Mouse (Mus musculus) C2C12 (cell line): ENCODE results near the gene Gtpbp1.

Experiments used
- CTCF ChIP-seq: IDR thresholded peaks from one replicate; pipeline ENCODE4 v1.5.1; 2011; ENCODE audit not compliant: control insufficient read depth, insufficient read depth, insufficient read length
- FOSL1 ChIP-seq: IDR thresholded peaks from one replicate; pipeline ENCODE4 v1.8.0; 2011; ENCODE audit warnings: mild to moderate bottlenecking, low read length; ENCODE audit not compliant: poor library complexity, insufficient read depth, severe bottlenecking
- MAX ChIP-seq: IDR thresholded peaks from one replicate; pipeline ENCODE4 v1.6.1; 2011; ENCODE audit warnings: mild to moderate bottlenecking, control low read depth
- MYOD1 ChIP-seq: IDR thresholded peaks from one replicate; pipeline ENCODE4 v1.6.1; 2011; ENCODE audit warnings: low read depth; ENCODE audit not compliant: control insufficient read depth, insufficient read length
- MYOG ChIP-seq: IDR thresholded peaks from one replicate; pipeline ENCODE4 v1.6.1; 2011; ENCODE audit not compliant: control insufficient read depth, insufficient read length; ENCODE audit errors: extremely low read depth
- USF1 ChIP-seq: IDR thresholded peaks from one replicate; pipeline ENCODE4 v1.6.1; 2011; ENCODE audit warnings: low read depth, mild to moderate bottlenecking, control low read depth, moderate library complexity

DNA sequence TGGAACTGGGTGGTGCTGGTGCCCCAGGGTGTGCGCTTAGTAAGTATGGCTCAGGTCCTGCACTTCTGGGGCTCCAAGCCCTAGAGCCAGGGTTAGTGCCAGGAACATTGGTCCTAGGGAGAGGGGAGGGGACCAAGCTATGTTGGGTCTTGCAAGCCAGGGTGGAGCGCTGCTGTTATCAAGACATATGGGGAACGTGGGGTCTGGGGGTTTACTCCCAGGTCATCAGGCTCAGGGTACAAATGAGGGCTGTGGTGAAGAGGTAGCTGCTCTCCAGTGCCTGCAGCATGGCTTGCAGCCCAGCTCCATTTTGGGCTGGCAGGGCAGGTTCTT, 62.7 kb downstream of the Gtpbp1 start:
- TF ChIP-seq CTCF (no peak), USF1 (no peak), MYOG (no peak), MYOD1 (no peak), FOSL1 (no peak), MAX (no peak)
